Mouse (Mus musculus) thymus, postnatal 14 days (tissue): ENCODE results near the gene Epb41l2.
A peak's percentile ranks its signal among the peaks of the same experiment; 100 is the strongest.

Source experiments
- DNase-seq: peaks from one replicate; pipeline ENCODE4 v3.0.0; 2021

Gene Epb41l2

GRCm38 (mm10) chr10:25359208-25359958 lies at the start of gene Epb41l2:
Epb41l2 (plus strand) TSS chr10:25359798.
- peak; percentile 97 for DNase-seq

GRCm38 (mm10) chr10:25309996-25310395 lies 49.6 kb upstream of the Epb41l2 start:
- DNase-seq: no peak

GRCm38 (mm10) chr10:25310736-25311135 lies 48.9 kb upstream of the Epb41l2 start:
- DNase-seq: no peak

- no peak for DNase-seq
Observed at GRCm38 (mm10) chr10:25311554-25312212, 47.9 kb upstream of the Epb41l2 start.

- DNase-seq: no peak
Observed at GRCm38 (mm10) chr10:25313856-25314584, 45.6 kb upstream of the Epb41l2 start.

GRCm38 (mm10) chr10:25317665-25318064 lies 41.9 kb upstream of the Epb41l2 start:
- DNase-seq: no peak

- DNase-seq: no peak
Observed at GRCm38 (mm10) chr10:25318405-25318804, 41.2 kb upstream of the Epb41l2 start.

GRCm38 (mm10) chr10:25319531-25319930 lies 40.1 kb upstream of the Epb41l2 start:
- no peak for DNase-seq

- no peak for DNase-seq
Observed at GRCm38 (mm10) chr10:25321198-25321597, 38.4 kb upstream of the Epb41l2 start.

- DNase-seq: no peak
Observed at GRCm38 (mm10) chr10:25325690-25326089, 33.9 kb upstream of the Epb41l2 start.

GRCm38 (mm10) chr10:25327511-25327910 lies 32.1 kb upstream of the Epb41l2 start:
- DNase-seq: no peak

GRCm38 (mm10) chr10:25330094-25330493 lies 29.5 kb upstream of the Epb41l2 start:
- no peak for DNase-seq

- no peak for DNase-seq
Observed at GRCm38 (mm10) chr10:25331321-25332049, 28.1 kb upstream of the Epb41l2 start.

GRCm38 (mm10) chr10:25333390-25334079 lies 26.1 kb upstream of the Epb41l2 start:
- no peak for DNase-seq

GRCm38 (mm10) chr10:25340675-25341074 lies 18.9 kb upstream of the Epb41l2 start:
- no peak for DNase-seq

GRCm38 (mm10) chr10:25342801-25343200 lies 16.8 kb upstream of the Epb41l2 start:
- DNase-seq: no peak

- no peak for DNase-seq
Observed at GRCm38 (mm10) chr10:25353941-25354340, 5.7 kb upstream of the Epb41l2 start.

- DNase-seq: no peak
Observed at GRCm38 (mm10) chr10:25354390-25354789, 5.2 kb upstream of the Epb41l2 start.

- DNase-seq: peak; percentile 44
Observed at GRCm38 (mm10) chr10:25359959-25360811, 587 bp downstream of the Epb41l2 start.

GRCm38 (mm10) chr10:25362235-25362634 lies 2.6 kb downstream of the Epb41l2 start:
- DNase-seq: no peak

- no peak for DNase-seq
Observed at GRCm38 (mm10) chr10:25365158-25365557, 5.6 kb downstream of the Epb41l2 start.
